Mouse (Mus musculus) gastrocnemius, postnatal 25 days (tissue): ENCODE measurements around the gene Stard7. TPM values are rescaled to one million over a fixed set of nuclear protein-coding genes. Genes with fewer than 3 reads are reported as not detected.
A peak's percentile ranks its signal among the peaks of the same experiment; 100 is the strongest.

Source experiments
- DNase-seq: peaks from one replicate; pipeline ENCODE4 v3.0.0; 2022
- total RNA-seq, 2 experiments: library from RNA; stranded (reverse); gene quantifications; 1 replicate in 1 of 2; 2 replicates in 1 of 2; pipeline ENCODE4 v1.2.3; 2021

Stard7 gene
- total RNA-seq, 2 experiments from 2014 or later = 95.4 to 105 TPM

DNA sequence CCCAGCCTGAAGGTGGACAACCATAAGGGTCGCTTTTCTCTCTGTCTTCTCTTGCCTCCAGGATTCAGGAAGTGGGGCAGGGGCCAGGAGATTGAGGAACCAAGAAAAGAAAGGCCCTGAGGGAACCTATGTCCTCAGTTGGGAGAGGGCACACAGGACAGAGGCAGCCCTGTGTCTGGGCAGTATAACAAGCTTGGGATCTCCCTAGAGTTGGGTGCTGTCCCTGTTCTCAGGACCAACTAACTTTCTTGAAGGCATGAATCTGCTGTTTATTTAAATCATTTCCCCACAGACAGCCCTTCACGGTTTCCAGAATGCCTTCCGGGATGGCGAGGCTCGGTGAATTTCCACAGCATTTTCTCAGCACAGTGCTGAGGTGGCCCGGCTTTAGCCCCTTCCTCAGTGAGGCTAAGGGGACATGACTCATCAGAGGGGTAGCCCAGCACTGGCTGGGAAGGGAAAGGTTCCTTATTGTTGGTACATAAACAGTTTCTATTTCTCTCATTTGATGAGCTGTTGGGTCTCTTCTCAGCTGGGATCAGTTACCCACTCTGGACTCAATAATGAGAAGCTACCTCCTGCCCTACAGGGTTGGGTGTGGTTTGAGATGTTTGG lies 52.8 kb downstream of the Stard7 start:
- DNase-seq = no peak

DNA sequence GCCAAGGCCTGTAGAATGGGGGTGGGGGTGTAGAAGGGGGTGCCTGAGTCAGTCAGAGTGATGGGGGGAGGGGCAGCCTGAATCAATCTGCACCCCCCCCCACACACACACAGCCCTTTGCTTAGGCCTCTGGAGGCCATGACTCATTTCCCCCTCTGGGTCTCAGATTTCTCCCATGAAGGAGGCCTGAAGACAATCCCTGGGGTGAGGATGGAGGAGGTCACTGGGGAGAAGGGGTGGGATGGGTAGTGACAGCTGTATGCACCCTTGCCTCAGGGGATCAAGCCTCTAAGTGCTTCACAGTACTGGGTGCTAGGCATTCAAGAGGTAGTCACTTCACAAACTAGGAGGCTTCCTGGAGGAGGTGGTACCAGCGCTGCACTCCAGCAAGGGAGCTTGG lies 53.6 kb downstream of the Stard7 start:
- DNase-seq = no peak

DNA sequence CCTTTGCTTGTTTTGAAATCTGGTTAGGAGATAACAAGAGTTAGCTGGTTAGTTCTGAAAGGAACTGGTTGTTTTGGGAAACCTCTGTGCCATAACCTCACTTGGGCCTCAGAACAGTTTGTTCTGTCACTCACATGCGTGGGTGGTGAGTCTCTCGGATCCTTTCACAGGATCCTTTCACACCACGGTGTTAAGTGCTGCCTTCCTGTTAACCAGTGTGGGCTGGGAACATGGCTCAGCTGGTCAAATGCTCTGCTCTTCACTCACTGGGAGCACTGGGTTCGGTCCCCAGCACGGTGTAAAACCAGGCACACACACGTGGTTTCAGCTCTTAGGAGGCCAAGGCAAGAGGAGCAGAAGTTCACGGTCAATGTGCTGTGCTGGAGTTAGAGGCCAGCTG lies 54.4 kb downstream of the Stard7 start:
- DNase-seq = no peak

DNA sequence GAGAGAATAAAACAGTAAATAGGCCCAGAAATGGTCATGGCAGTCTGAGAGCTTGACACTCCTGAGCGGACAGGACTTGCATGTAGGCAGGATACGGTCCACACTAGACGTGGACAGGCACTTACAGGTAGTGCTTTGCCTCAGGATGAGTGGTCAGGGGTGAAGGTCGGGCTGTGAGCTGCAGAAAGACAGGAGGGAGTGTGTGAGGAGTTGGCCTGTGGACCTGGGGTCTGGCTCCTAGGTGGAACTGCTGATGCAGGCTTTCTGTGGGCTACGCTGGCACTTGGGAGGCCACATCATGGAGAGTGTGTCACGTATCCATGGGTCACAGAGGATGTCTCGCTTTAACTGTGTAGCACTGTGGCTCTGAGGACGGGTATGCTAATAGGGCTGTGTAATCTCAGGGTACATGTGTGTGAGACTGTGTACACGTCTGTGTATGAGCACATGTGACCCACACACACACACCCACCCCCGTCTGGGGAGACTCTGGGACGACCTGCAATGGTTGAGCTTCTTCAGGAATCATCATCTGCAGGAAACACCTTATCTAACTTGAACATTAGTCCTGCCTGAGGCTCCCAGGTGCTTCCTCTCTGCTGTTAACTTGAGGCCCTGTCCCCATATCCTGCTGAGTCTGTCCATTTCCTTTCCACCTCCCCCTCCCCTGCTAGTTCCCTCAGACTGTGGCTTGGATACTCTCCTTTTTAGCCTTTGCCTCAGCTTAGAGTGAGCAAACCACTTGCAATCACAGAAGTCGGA lies 58.3 kb downstream of the Stard7 start:
- DNase-seq = no peak

DNA sequence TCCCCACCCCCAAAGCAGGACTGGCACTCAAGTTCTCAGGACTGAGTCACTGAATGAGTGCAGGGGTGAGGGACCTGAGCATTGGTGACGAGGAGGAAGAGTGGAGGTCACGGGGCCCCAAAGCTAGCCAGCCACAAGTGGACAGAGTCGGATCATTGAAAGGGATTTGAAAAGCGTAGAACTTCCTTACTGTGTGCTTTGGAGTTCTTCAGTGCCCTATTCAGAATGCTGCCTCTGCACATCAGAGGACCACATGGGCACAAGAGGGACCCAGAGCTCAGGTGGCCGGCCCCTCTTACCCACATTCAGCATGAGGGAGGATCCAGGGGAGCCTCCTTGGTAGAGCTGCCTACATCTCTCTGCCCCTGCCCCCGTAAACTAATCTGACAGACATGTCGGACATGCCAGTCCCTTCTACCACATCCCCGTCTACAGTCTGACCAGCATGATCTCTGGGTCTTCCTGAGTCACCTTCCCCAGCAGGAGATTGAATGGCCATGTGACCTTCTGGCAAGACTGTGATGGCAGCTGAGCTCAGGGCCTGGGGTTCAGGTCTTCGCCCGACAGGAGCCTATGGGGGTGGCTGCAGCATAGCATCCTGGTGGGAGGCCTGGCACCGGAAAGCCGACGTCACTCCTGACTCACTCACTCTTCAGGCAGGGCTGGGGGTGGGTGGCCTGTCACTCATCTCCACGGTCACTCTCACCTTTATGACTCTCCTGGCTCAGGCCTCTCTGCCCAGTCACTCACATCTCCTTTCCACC lies 63.0 kb downstream of the Stard7 start:
- DNase-seq = no peak

GRCm38 (mm10) chr2:127333945-127334603 lies 64.1 kb downstream of the Stard7 start:
- no peak for DNase-seq

DNA sequence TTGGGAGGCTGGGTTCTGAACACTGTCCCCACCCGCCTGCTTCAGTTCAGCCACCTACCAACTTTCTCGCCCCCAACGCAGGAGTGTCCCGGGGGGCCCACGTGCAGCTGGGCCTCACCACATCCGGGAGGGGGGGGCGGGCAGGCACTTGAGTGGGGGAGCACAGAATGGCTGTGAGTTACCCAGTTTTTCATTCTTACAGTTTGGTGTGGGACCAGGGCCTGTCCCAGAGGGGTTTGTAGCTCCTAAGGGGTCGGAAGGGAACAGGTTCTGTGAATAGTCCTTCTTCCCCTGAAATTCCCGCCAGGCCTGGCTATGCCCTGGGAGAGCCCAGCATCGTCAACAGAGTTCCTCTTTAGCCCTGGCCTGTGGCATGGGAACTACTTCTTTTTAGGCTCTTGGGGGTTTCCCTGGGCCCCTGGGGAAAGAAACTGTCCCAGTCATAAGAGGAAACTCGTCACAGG lies 65.1 kb downstream of the Stard7 start:
- DNase-seq = peak; percentile 42

DNA sequence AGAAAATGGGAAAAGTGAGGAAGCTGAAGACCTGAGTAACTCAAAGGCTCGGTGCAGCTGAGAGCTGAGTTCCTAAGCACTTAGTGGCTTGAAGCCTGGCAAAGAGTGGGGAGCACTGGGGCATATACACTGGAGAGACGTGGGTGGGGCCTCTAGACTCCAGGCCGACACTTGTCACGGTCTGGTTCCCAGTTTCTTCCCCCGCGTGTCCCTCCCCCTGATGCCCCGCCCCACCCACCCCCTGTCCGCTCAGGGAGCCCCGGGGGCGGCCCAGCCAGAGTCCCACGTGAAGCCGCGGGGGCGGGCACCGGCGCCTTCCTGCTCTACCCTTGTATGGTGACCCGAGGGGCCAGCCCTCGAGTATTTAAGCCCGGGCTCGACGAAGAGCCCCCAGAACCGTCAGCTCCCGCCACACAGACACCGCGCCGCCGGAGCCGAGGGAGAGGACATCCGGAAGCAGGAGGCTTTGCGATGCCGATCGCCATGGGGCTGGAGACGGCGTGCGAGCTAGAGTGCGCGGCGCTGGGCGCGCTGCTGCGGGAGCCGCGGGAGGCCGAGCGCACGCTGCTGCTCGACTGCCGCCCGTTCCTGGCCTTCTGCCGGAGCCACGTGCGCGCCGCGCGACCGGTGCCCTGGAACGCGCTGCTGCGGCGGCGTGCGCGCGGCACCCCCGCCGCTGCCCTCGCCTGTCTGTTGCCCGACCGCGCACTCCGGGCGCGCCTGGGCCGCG lies 65.9 kb downstream of the Stard7 start, which contains the start of gene Dusp2:
TSS of gene Dusp2 (plus strand) at position 393 of the 730 bp plus-strand sequence.
- DNase-seq = peak; percentile 78

DNA sequence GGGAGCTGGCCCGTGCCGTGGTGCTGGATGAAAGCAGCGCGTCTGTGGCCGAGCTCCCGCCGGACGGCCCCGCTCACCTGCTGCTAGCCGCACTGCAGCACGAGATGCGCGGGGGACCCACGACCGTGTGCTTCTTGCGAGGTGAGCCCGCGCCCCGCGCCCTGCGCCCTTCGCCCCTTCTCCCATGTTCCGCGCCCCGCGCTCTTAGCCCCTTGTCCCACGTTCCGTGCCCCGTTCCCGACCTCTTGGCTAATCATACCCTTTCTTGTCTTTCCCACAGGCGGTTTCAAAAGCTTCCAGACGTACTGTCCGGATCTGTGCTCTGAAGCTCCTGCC lies 66.4 kb downstream of the Stard7 start:
- DNase-seq = no peak

GRCm38 (mm10) chr2:127336885-127337284 lies 66.9 kb downstream of the Stard7 start:
- no peak for DNase-seq

- no peak for DNase-seq
Observed at GRCm38 (mm10) chr2:127337531-127337930, 67.5 kb downstream of the Stard7 start.

DNA sequence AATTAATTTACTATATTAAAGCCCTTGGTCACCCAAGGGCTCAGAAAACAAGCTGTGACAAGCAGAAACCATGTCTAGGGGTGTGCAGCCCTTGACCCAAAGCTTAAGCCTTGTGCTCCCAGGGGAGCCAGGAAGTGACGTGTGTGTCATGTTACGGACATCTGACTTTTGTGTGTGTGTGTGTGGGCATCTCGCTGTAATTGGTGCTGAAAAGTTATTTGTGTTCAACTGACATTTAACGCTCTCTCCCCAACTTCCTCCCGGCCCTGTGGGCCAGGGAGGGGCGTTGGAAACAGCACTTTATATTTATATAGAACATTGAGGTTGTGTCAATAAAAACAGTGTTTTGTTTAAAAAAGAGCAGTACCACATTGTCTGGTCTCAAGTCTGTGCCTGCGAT lies 68.0 kb downstream of the Stard7 start:
- DNase-seq = no peak

GRCm38 (mm10) chr2:127338416-127338815 lies 68.4 kb downstream of the Stard7 start, which contains the start of gene Astl:
TSS of gene Astl (plus strand) at chr2:127338639.
- DNase-seq = no peak

DNA sequence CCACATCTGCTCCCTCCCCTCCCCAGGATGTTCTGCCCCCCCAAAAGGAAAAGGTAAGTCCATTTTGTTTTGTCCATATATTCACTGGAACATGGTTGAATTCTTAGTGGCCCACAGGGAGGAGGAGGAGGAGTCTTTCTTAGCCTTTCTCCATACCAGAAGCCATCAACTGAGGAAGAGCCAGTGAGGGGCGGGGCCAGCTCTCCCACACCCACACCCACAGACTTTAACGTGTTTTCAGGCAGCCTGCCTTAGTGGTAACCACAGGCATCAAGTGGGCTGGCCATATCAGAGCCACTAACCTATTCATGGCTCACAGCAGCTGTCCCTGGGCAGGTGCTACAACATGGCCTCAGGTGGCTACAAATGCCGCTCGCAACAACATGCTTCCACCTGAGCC lies 68.8 kb downstream of the Stard7 start:
- no peak for DNase-seq

GRCm38 (mm10) chr2:127339262-127339661 lies 69.2 kb downstream of the Stard7 start:
- DNase-seq = no peak

DNA sequence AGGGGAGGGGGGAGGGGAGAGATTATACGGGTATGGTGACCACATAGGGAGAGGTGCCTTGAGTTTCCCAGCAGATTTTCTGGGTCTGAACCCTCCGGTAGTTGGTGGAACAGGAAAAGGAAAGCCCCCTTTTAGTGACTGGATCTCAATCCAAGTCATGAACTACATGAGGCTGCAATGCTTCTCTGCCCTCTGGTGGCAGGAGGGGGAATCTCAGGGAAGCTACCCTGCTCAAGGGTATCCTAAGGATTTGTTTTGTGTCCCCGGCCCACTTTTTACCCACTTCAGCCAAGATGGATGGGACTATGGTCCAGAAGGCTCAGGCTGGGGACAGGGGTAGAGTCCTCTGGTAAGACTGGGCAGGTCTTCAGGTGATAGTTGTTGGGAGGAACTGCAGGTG lies 71.1 kb downstream of the Stard7 start:
- DNase-seq = no peak

- DNase-seq = no peak
Observed at GRCm38 (mm10) chr2:127346334-127346733, 76.3 kb downstream of the Stard7 start.

DNA sequence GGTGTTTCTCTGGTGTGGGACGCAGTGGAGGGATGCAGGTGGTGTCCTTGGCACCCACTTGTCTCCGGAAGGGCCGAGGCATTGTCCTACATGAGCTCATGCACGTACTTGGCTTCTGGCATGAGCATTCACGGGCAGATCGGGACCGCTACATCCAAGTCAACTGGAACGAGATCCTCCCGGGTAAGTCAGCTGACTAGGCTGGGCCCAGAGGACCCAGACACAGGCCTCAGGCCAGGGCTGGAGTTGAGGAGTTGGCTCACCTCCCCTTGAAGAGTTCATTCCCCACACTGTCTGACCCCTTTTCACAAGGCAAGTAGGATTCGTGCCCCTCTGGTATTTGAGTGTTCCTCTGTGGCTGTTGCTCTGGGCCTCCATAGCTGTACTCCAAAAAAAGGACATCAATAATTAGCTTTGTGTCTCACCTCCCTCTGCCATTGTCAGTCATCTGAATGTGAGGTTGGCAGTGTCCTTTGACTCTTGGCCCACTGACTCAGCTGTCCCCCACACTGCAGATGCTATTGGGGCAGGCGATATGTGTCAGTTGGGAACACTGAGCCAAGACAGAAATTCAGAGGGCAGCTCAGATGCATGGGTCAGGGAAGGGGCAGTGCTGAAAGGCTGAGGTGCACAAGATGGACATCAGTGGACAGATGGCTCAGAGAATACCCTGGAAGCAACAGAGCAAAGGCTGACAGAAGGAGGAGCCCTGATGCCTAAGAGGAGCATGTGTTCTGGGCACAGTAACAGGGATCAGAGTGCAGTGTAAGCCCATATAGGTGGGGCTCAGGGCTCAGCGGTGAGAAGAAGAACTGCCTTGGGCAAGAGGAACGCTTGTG lies 77.3 kb downstream of the Stard7 start:
- no peak for DNase-seq
